ENCODE assay signal across 8 mouse cellular contexts in the genomic region with DNA sequence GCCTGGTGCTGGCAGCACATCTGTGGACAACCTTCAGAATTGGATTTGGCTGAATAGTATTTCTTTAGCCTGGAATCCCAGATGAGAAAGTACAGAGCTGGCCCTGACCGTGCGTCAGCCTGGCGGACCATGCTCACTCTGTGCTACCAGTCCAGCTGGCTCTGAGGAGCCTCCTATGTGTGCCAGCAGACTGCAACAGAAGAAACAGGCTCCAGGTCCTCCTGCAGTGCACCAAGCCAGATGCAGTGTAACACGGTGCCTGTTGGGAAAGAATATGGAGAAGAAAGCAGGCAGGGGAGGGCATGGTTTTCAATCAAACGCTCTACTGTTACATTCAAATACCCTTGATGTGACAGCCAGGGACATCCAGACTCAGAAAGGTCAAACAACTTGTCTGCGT. TPM values are rescaled to one million over a fixed set of nuclear protein-coding genes. Genes with fewer than 3 reads are reported as not detected.
DNase-seq lines count a peak whose midpoint lies in the region; ATAC-seq and TF ChIP-seq lines count a peak whose summit lies in the region.
"Had no signal": no experiment of that assay in that cellular context is flagged by ENCODE, and none has a peak within 500 bp of the region (broad histone marks: within the 10 kb centered on the region; RNA-seq: fewer than 3 reads in every experiment).

No protein-coding gene starts in this region.

- peaks cover 65% of the 10 kb centered on the region for H3K4me1 ChIP-seq in neural tube, embryonic 15.5 days
- peaks cover 29% of the 10 kb centered on the region for H3K4me1 ChIP-seq in cerebellum, adult 2 months (ENCODE audit: control insufficient read depth, insufficient read depth, low read length)
- peaks cover 62% of the 10 kb centered on the region for H3K4me1 ChIP-seq in olfactory bulb, adult 2 months (ENCODE audit: control insufficient read depth, insufficient read depth, low read length)

- no peak for DNase-seq in neural tube, embryonic 10.5 days (ENCODE audit: extremely low spot score, low spot score)
- peak; percentile 55 to 76 for DNase-seq in cerebellum, adult 2 months
- DNase-seq in heart, adult 9 months (ENCODE audit: low spot score in 2 of 2), result peak; percentile 43 to 50
- DNase-seq in yolk sac, embryonic 10.5 days (ENCODE audit: low spot score), result no peak

- 74% methylated on average over 6 of the region's 6 CpGs for WGBS in neural tube, embryonic 15.5 days
- WGBS in cerebellum, adult 2 months, result 30% methylated on average over 6 of the region's 6 CpGs
- WGBS in olfactory bulb, adult 2 months, result 46% methylated on average over 6 of the region's 6 CpGs

- no peak overlapping the region for H3K9ac ChIP-seq in neural tube, embryonic 15.5 days (replicated peaks)

- no peaks in the 10 kb centered on the region for H3K9me3 ChIP-seq in neural tube, embryonic 15.5 days (replicated peaks)

- TF ChIP-seq POLR2A in cerebellum, adult 2 months (IDR thresholded peaks at IDR 0.05; ENCODE audit: borderline replicate concordance, insufficient read depth, low read length), result no peak
- TF ChIP-seq POLR2A in olfactory bulb, adult 2 months (IDR thresholded peaks at IDR 0.05; ENCODE audit: insufficient read depth, low read depth, low read length), result no peak

- H3K4me2 ChIP-seq in neural tube, embryonic 15.5 days, result no peak overlapping the region

- TF ChIP-seq CTCF in cerebellum, adult 2 months (IDR thresholded peaks at IDR 0.05; ENCODE audit: borderline replicate concordance, insufficient read depth, low read depth, low read length), result no peak
- TF ChIP-seq CTCF in olfactory bulb, adult 2 months (IDR thresholded peaks at IDR 0.05; ENCODE audit: insufficient read depth, low read depth, low read length), result no peak

- H3K4me3 ChIP-seq in neural tube, embryonic 15.5 days (replicated peaks), result no peak overlapping the region
- no peak overlapping the region for H3K4me3 ChIP-seq in cerebellum, adult 2 months (replicated peaks; ENCODE audit: insufficient read depth, low read depth, low read length)
- no peak overlapping the region for H3K4me3 ChIP-seq in olfactory bulb, adult 2 months (ENCODE audit: insufficient read depth, low read depth, low read length)
- H3K4me3 ChIP-seq: myocyte had no signal

- 0 out of 2 replicates have a peak, but pooled peaks have one; percentile 43 for ATAC-seq in neural tube, embryonic 15.5 days (ENCODE audit: low FRiP score)
- ATAC-seq in activated CD4-positive, CD25-positive, alpha-beta regulatory T cell, adult 4 months, result no peak

- H3K27me3 ChIP-seq in neural tube, embryonic 15.5 days (replicated peaks), result no peaks in the 10 kb centered on the region
- H3K27me3 ChIP-seq in cerebellum, adult 2 months (ENCODE audit: control insufficient read depth, insufficient read depth, low read length), result no peaks in the 10 kb centered on the region

- no peaks in the 10 kb centered on the region for H3K36me3 ChIP-seq in neural tube, embryonic 15.5 days

- no peak overlapping the region for H3K27ac ChIP-seq in neural tube, embryonic 15.5 days (replicated peaks)
- no peak overlapping the region for H3K27ac ChIP-seq in cerebellum, adult 2 months (ENCODE audit: insufficient read depth, low read length)
- H3K27ac ChIP-seq in olfactory bulb, adult 2 months (ENCODE audit: insufficient read depth, low read depth, low read length), result peak overlapping the region; percentile 38; the same call in 1 of the 2 replicates

RNA-seq across cellular contexts. Expression of gene Insyn1, which starts 48.3 kb away (rescaled TPM):
- polyA plus RNA-seq in neural tube, embryonic 15.5 days (2015; fragmentation: Nextera tagmentation; extraction: Ambion mirVana), result 9.5 and 14.9 TPM in 2 replicates
- polyA plus RNA-seq in cerebellum, adult 2 months (2012; rRNA removed), result 147 and 149 TPM in 2 replicates
- not detected in 2 replicates for polyA plus RNA-seq in olfactory bulb, adult 2 months (2012; ENCODE audit: insufficient read depth, insufficient read length, low replicate concordance, missing spikeins)
- polyA plus RNA-seq in activated CD4-positive, CD25-positive, alpha-beta regulatory T cell, adult 4 months (2017; shearing (Covaris generic)), result not detected

Comparison
In these comparisons a context has a peak if more than half of its experiments do, and no peak if none do; other contexts are left out.
1. DNase-seq: peak in cerebellum, adult 2 months (2 of 2) and heart, adult 9 months (2 of 2); none in neural tube, embryonic 10.5 days (single experiment) and yolk sac, embryonic 10.5 days (single experiment).